Mouse (Mus musculus) bone marrow macrophage, adult 2 months (primary cell): ENCODE measurements around the gene Helt.

Source experiments
- CTCF ChIP-seq: IDR thresholded peaks from 2 replicates; pipeline ENCODE4 v1.5.1; 2012; ENCODE audit warnings: low read depth, mild to moderate bottlenecking, low read length, moderate library complexity
- POLR2A ChIP-seq: IDR thresholded peaks from 2 replicates; pipeline ENCODE4 v1.6.1; 2012; ENCODE audit warnings: mild to moderate bottlenecking, low read depth, low read length, borderline replicate concordance

DNA sequence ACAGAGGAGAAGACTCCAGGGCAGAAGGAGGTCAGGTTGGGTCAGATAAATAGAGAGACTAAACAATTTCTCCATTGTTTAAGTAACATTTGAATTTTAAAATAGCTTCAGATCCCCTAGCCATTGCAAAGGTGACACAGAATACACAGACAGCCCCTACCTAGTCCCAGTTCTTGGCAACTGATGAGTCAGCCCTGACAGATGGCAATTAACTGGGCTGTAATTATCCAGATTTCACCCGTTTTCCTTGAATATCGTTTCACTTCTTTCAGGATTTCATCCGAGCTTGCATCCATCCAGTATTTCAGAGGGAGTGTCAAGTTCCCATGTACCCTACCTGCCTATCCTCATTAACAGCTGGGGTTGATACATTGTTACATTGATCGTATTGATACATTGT is 34.9 kb upstream of the Helt start:
- no peak for TF ChIP-seq POLR2A
- TF ChIP-seq CTCF: no peak
